24 mouse cellular contexts compared by ENCODE assay signal in the genomic region with DNA sequence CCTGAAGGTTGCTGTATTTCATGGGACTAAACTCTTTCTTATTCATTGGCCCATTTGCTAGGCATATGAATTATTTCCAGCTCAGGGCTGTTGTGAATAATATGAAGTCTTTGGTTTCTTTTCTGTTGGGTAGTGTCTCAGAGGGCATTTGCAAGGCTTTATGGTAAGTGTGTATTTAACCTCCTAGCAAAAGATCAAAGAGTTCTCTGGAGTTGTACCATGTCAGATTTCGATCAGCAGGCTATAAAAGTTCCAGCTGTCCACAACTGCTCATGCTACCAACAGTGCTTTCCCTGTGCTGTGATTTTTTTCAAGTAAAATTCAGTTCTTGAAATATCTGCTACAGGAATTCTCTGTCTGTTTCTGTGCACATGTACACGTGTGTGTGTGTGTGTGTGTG.
A peak's percentile ranks its signal among the peaks of the same experiment; 100 is the strongest.
DNase-seq lines count a peak whose midpoint lies in the region; ATAC-seq and TF ChIP-seq lines count a peak whose summit lies in the region.
"Had no signal": no experiment of that assay in that cellular context is flagged by ENCODE, and none has a peak within 500 bp of the region (broad histone marks: within the 10 kb centered on the region; RNA-seq: fewer than 3 reads in every experiment).

No protein-coding gene starts in this region.

- peaks cover 41% of the 10 kb centered on the region for H3K79me2 ChIP-seq in CH12.LX (replicated peaks; ENCODE audit: control insufficient read depth, extremely low read depth, insufficient read depth, poor library complexity, severe bottlenecking)

- ATAC-seq in kidney, embryonic 14.5 days (ENCODE audit: low FRiP score, low TSS enrichment), result 0 out of 2 replicates have a peak, but pooled peaks have one; percentile 69
- ATAC-seq in kidney, postnatal 0 days (replicated peaks; ENCODE audit: low FRiP score, low read depth), result no peak
- no peak for ATAC-seq in hindbrain, embryonic 11.5 days (ENCODE audit: low FRiP score)
- ATAC-seq: forebrain, embryonic 14.5 days; forebrain, postnatal 0 days; Patski had no signal

- dilution Hi-C loops in CH12.LX (cut with MboI; ENCODE audit: extremely low pct_ligation_motif_present, extremely low pct_unique_long_range_greater_than_20kb, low sequenced_read_pairs), result no loop called here

- H3K4me1 ChIP-seq in kidney, embryonic 14.5 days (ENCODE audit: control insufficient read depth, insufficient read depth, low read length), result 0 out of 2 replicates have a peak, but pooled peaks cover 3% of the 10 kb centered on the region
- H3K4me1 ChIP-seq in kidney, postnatal 0 days (replicated peaks; ENCODE audit: insufficient read depth, low read length), result no peaks in the 10 kb centered on the region
- H3K4me1 ChIP-seq in CH12.LX (ENCODE audit: control insufficient read depth in 1 of 2, insufficient read depth in 2 of 2), result peaks cover 22 to 76% of the 10 kb centered on the region in 2 experiments
- H3K4me1 ChIP-seq in hindbrain, embryonic 11.5 days (replicated peaks; ENCODE audit: control insufficient read depth, insufficient read depth, low read length), result no peaks in the 10 kb centered on the region
- H3K4me1 ChIP-seq: heart, embryonic 10.5 days; heart, embryonic 13.5 days; hindbrain, embryonic 12.5 days; hindbrain, embryonic 15.5 days had no signal

- no peaks in the 10 kb centered on the region for H3K27me3 ChIP-seq in kidney, embryonic 14.5 days (ENCODE audit: control insufficient read depth, insufficient read depth, low read length)
- H3K27me3 ChIP-seq in kidney, postnatal 0 days (ENCODE audit: insufficient read depth, low read length), result no peaks in the 10 kb centered on the region
- H3K27me3 ChIP-seq in CH12.LX (replicated peaks), result no peaks in the 10 kb centered on the region
- H3K27me3 ChIP-seq in hindbrain, embryonic 11.5 days (ENCODE audit: control insufficient read depth, insufficient read depth, low read length), result no peaks in the 10 kb centered on the region
- H3K27me3 ChIP-seq: heart, embryonic 13.5 days; hindbrain, embryonic 12.5 days; hindbrain, embryonic 15.5 days; Patski had no signal

- H3K4me2 ChIP-seq in kidney, embryonic 14.5 days (replicated peaks; ENCODE audit: low read depth, low read length), result no peak overlapping the region
- no peak overlapping the region for H3K4me2 ChIP-seq in kidney, postnatal 0 days (ENCODE audit: low read length)
- H3K4me2 ChIP-seq in CH12.LX (ENCODE audit: insufficient read depth, low read depth, poor library complexity, severe bottlenecking), result peak overlapping the region; percentile 77; the same call in 1 of the 2 replicates
- no peak overlapping the region for H3K4me2 ChIP-seq in hindbrain, embryonic 11.5 days (replicated peaks; ENCODE audit: low read depth, low read length)
- H3K4me2 ChIP-seq: heart, embryonic 13.5 days; hindbrain, embryonic 12.5 days; hindbrain, embryonic 15.5 days had no signal

- no peak overlapping the region for H3K9ac ChIP-seq in kidney, embryonic 14.5 days (ENCODE audit: low read depth, low read length)
- H3K9ac ChIP-seq in kidney, postnatal 0 days (ENCODE audit: low read depth, low read length), result no peak overlapping the region
- H3K9ac ChIP-seq in CH12.LX (ENCODE audit: insufficient read depth, low read depth), result peak overlapping the region; percentile 23
- H3K9ac ChIP-seq in hindbrain, embryonic 11.5 days (ENCODE audit: low read depth, low read length), result no peak overlapping the region
- H3K9ac ChIP-seq: forebrain, postnatal 0 days; heart, embryonic 13.5 days; hindbrain, embryonic 12.5 days; hindbrain, embryonic 15.5 days had no signal

- no peaks in the 10 kb centered on the region for H3K36me3 ChIP-seq in kidney, embryonic 14.5 days (ENCODE audit: control insufficient read depth, insufficient read depth, low read length)
- no peaks in the 10 kb centered on the region for H3K36me3 ChIP-seq in kidney, postnatal 0 days (ENCODE audit: insufficient read depth, low read length)
- H3K36me3 ChIP-seq in CH12.LX (replicated peaks in 1 of 2; ENCODE audit: control insufficient read depth in 1 of 2, insufficient read depth in 1 of 2, low read length in 1 of 2), result peaks cover 15 to 72% of the 10 kb centered on the region in 2 experiments
- H3K36me3 ChIP-seq in hindbrain, embryonic 11.5 days (ENCODE audit: control insufficient read depth, insufficient read depth, low read length), result no peaks in the 10 kb centered on the region
- H3K36me3 ChIP-seq: G1E; heart, embryonic 10.5 days; heart, embryonic 13.5 days; hindbrain, embryonic 12.5 days; hindbrain, embryonic 15.5 days had no signal

- H3K27ac ChIP-seq in kidney, embryonic 14.5 days (ENCODE audit: low read depth, low read length), result no peak overlapping the region
- H3K27ac ChIP-seq in kidney, postnatal 0 days, result no peak overlapping the region
- no peak overlapping the region for H3K27ac ChIP-seq in CH12.LX (ENCODE audit: insufficient read depth, low read depth)
- H3K27ac ChIP-seq in hindbrain, embryonic 11.5 days (ENCODE audit: low read depth, low read length), result no peak overlapping the region
- H3K27ac ChIP-seq: heart, adult 2 months; heart, embryonic 10.5 days; heart, embryonic 13.5 days; hindbrain, embryonic 12.5 days; hindbrain, embryonic 15.5 days had no signal

- 20% methylated on average over 2 of the region's 2 CpGs for WGBS in kidney, embryonic 14.5 days
- WGBS in kidney, postnatal 0 days, result 21% methylated on average over 2 of the region's 2 CpGs
- 69% methylated on average over 2 of the region's 2 CpGs for WGBS in hindbrain, embryonic 11.5 days

- no peak for TF ChIP-seq RAD21 in CH12.LX (IDR thresholded peaks at IDR 0.05; ENCODE audit: low read depth, low read length)

- TF ChIP-seq CTCF in kidney, postnatal 0 days (IDR thresholded peaks at IDR 0.05; ENCODE audit: low read depth), result no peak
- TF ChIP-seq CTCF in CH12.LX (conservative IDR thresholded peaks at IDR 0.05 in 1 of 2, IDR thresholded peaks at IDR 0.05 in 1 of 2; ENCODE audit: low read depth in 2 of 2, low read length in 2 of 2), result no peak

- no peaks in the 10 kb centered on the region for H3K9me3 ChIP-seq in kidney, embryonic 14.5 days (ENCODE audit: control insufficient read depth, low read length)
- no peaks in the 10 kb centered on the region for H3K9me3 ChIP-seq in kidney, postnatal 0 days (replicated peaks; ENCODE audit: low read length)
- no peaks in the 10 kb centered on the region for H3K9me3 ChIP-seq in CH12.LX (replicated peaks; ENCODE audit: low read length)
- no peaks in the 10 kb centered on the region for H3K9me3 ChIP-seq in hindbrain, embryonic 11.5 days (ENCODE audit: control insufficient read depth, low read length)
- H3K9me3 ChIP-seq: G1E; heart, embryonic 10.5 days; heart, embryonic 13.5 days; hindbrain, embryonic 12.5 days; hindbrain, embryonic 15.5 days had no signal

- in situ Hi-C loops in CH12.LX (cut with MboI; ENCODE audit: low pct_ligation_motif_present, low pct_unique_long_range_greater_than_20kb, low sequenced_read_pairs), result no loop called here

- TF ChIP-seq EP300 in CH12.LX (IDR thresholded peaks at IDR 0.05; ENCODE audit: low read length), result no peak

- no peak for DNase-seq in kidney, postnatal 4 days
- DNase-seq in kidney, postnatal 0 days (ENCODE audit: low spot score), result peak; percentile 63
- DNase-seq in kidney, adult 8-10 months, result no peak
- DNase-seq in CH12.LX (ENCODE audit: extremely low read depth), result no peak
- no peak for DNase-seq in hindbrain, embryonic 11.5 days (ENCODE audit: low spot score)
- DNase-seq: adrenal gland, postnatal 10 days; adrenal gland, postnatal 36 days; cerebellum, adult 18-20 months; cerebellum, adult 9-10 months; cerebellum, postnatal 14 days; forebrain, postnatal 0 days; gastrocnemius, postnatal 10 days; gastrocnemius, postnatal 36 days; heart, adult 2 months; heart, postnatal 14 days; heart, postnatal 4 days had no signal

- H3K4me3 ChIP-seq in kidney, embryonic 14.5 days (ENCODE audit: low read length), result no peak overlapping the region
- no peak overlapping the region for H3K4me3 ChIP-seq in kidney, postnatal 0 days (replicated peaks; ENCODE audit: low read depth, low read length)
- no peak overlapping the region for H3K4me3 ChIP-seq in CH12.LX (replicated peaks in 1 of 3; ENCODE audit: low read depth in 2 of 3, low read length in 2 of 3, poor library complexity in 1 of 3)
- H3K4me3 ChIP-seq in hindbrain, embryonic 11.5 days (ENCODE audit: low read depth, low read length), result no peak overlapping the region
- H3K4me3 ChIP-seq: heart, adult 2 months; heart, embryonic 10.5 days; heart, embryonic 13.5 days; hindbrain, embryonic 12.5 days; hindbrain, embryonic 15.5 days had no signal

- no peak for TF ChIP-seq POLR2A in CH12.LX (IDR thresholded peaks at IDR 0.05; ENCODE audit: low read depth, low read length)

TF ChIP-seq in CH12.LX, 34 proteins besides CTCF, POLR2A, EP300 and RAD21:
- TF ChIP-seq ZC3H11A (IDR thresholded peaks at IDR 0.05; ENCODE audit: low read depth, low read length), result no peak
- no peak for TF ChIP-seq MXI1 (IDR thresholded peaks at IDR 0.05; ENCODE audit: low read depth, low read length)
- TF ChIP-seq USF2 (conservative IDR thresholded peaks at IDR 0.05; ENCODE audit: low read depth, low read length), result no peak
- TF ChIP-seq MAFK (IDR thresholded peaks at IDR 0.05; ENCODE audit: insufficient replicate concordance, low read length), result no peak
